Mouse (Mus musculus): ENCODE measurements around the gene Acer3.

DNA sequence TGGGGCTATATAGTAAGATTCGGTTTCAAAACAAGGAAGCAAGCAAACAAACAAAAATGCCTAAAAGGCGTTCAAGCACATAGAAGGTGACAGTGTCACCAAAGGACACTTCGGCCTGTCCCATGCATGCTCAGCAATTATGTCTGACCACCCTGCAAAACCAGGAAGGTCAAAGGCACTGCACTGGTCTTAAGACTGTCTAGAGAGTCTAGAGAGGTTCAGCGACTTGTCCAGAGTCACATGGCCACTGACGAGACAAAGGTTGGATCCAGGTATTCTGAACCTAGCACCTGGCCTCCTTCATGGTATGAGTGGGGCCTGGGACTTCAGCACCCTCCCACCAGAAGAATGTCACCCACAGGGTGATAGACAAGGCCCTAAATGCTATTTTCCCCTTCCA is 36.3 kb upstream of the Acer3 start:
- TF ChIP-seq CTCF (IDR thresholded peaks at IDR 0.05; ENCODE audit: insufficient read depth, low read depth, low read length) (no peak), POLR2A (IDR thresholded peaks at IDR 0.05; ENCODE audit: insufficient read depth, low read depth, low read length) (no peak)

Measured in olfactory bulb, adult 2 months (tissue).